Mouse (Mus musculus): Measurements from ENCODE around the gene Tbx10.
"Not testable (repeated sequence)": the region's sequence is repeated elsewhere in the genome, so short reads cannot be mapped to it uniquely, and the experiment has no call there.

Gene Tbx10

DNA sequence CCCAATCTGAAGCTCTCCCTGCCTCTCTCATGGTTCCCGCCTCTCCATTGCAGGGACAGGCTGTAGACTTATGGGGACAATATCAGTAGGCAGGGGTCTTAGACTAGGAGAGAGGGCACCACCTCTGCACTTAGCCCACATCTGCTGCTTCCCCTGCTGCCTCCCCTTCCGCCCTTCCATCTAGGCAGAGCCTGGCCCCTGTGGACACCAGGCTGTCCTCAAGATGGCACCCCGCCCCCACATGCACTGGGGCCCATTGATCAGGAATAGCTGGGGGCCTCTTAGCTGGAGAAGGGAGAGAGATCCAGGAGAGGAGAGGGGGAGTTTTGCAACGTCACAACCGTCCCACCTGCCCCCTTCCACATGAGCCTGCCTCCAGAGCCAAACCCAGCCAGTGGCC lies at the start of gene Tbx10:
Gene Tbx10, plus strand, starts transcription at position 337 of the 400 bp plus-strand sequence.
- no peak for DNase-seq

GRCm38 (mm10) chr19:3942986-3943735 lies 49.4 kb upstream of the Tbx10 start:
- peak in 1 of 2 experiments; percentile 55 for DNase-seq

DNA sequence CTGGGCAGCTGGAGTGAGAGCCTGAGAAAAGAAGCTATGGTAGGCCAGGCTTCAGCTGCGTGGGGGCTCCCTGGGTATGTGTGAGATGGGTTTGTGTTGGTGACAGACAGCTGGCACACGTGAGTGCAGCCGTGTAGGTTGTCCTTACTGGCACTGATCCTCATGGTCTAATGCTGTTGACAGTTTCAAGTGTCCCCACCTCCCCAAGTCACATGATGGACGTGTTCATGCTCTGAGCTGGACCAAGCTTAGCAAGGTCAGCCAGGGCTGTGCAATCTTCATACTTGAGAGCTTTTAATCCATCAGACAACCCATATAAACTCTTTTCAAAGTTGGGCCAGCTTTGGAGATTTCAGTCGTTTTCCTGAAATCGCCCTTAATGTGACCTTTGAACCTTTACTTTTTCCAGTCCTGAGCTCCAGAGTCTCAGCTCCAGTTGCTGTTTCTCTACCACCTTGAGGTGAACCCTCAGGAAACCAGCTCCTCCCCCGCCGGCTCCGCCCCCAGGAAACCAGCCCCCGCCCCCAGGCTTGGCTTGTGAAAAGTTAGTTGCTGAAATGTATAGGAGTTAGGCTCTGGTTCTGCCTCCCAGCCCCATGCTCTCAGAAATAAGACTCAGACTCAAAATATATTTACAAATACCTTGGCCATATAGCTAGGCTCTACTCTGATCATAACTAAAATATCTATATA lies 46.5 kb upstream of the Tbx10 start:
- peak; percentile 45 for DNase-seq

DNA sequence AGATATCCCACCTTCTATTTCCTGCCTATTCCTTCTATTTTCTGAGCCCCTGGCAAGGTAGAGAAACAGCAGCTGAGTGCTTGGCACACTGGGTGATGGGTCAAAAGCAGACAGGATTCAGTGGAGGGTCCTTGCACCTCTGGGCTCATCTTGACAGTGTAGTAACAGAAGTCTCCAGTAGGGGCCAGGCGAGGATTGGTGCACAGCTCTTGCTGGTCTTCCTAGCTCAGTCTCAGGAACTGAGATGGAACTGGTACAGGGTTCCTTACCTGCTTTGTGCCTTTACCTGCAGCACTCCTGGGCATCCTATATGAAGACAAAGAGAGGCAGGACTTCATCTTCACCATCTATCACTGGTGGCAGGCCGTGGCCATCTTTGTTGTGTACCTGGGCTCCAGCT lies 45.8 kb upstream of the Tbx10 start:
- DNase-seq = peak in 1 of 2 experiments; percentile 36

- DNase-seq = no peak
These were observed 44.7 kb upstream of the Tbx10 start for GRCm38 (mm10) chr19:3947813-3948212.

DNA sequence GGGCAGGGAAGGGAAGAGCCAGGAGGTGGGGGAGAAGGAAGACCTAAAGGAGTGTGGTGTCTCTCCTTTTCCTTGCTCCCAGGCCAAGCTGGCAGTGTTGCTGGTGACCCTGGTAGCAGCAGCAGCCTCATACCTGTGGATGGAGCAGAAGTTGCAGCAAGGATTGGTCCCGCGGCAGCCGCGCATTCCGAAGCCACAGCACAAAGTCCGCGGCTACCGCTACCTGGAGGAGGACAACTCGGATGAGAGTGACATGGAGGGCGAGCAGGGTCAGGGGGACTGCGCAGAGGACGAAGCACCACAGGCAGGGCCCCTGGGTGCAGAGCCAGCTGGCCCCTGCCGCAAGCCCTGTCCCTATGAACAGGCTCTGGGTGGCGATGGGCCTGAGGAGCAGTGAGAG lies 44.0 kb upstream of the Tbx10 start:
- no peak for DNase-seq

- no peak for DNase-seq
These were observed 42.2 kb upstream of the Tbx10 start for GRCm38 (mm10) chr19:3950331-3950730.

DNA sequence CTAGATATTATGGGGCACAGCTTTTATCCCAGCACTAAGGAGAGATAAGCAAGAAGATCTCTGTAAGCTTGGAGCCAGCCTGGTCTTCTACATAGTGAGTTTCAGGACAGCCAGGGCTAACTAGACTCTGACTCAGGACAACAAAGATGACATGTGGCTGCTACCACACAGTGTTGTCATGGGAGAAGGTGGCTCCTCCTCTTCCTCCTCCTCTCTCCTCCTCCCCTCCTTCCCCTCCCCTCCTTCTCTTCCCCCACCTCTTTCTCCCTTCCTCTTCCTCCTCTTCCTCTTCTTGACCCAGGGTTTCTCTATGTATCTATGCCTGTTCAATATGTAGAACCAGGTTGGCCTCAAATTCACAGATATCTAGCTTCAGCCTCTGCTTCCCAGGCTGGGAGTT lies 41.1 kb upstream of the Tbx10 start:
- DNase-seq = no peak

GRCm38 (mm10) chr19:3952099-3952498 lies 40.5 kb upstream of the Tbx10 start:
- DNase-seq = no peak

GRCm38 (mm10) chr19:3955033-3955432 lies 37.5 kb upstream of the Tbx10 start:
- no peak for DNase-seq

GRCm38 (mm10) chr19:3955804-3956203 lies 36.7 kb upstream of the Tbx10 start:
- no peak for DNase-seq

- not testable (repeated sequence) for DNase-seq
These were observed 35.1 kb upstream of the Tbx10 start for GRCm38 (mm10) chr19:3957296-3958036.

- DNase-seq = no peak
These were observed 34.1 kb upstream of the Tbx10 start, which contains the start of gene Aldh3b3 for GRCm38 (mm10) chr19:3958470-3958869. Gene Aldh3b3 (plus strand): TSS chr19:3958645.

- DNase-seq = no peak
These were observed 33.5 kb upstream of the Tbx10 start for GRCm38 (mm10) chr19:3959030-3959429.

DNA sequence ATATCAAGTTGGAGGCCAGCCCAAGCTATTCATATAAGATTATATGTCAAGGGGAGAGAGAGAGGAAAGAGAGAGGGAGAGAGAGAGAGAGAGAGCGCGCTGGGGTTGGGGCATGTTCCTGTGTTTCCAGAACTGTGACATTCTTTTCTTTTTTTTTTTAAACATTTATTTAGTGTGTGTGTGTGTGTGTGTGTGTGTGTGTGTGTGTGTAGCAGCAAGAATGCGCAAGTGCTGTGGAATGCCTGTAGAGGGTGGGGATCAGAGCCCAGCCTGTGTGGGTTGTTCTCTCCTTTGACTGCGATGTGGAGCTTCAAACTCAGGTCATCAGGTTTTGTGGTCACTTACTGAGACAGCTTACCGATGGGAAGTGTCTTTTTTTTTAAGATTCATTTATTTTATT lies 32.3 kb upstream of the Tbx10 start:
- DNase-seq = no peak

DNA sequence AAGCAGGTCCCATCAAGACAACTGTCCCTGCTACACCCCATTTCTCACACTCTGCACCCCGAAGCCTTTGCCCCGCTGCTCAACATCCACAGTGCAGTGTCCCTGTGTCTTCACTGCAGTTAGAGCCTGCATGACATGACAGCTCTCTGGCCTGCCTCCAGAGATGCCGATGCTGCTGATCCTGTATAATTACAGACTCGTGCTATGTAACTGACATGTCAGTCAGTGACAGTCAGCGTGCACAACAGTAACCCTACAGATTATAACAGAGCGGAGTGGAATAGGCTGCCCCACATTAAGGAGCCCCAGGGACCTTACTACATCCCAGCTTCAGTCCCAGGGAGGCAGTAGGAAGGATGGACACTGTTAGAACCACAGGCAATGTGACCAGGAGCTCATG lies 30.7 kb upstream of the Tbx10 start:
- not testable (repeated sequence) for DNase-seq

- DNase-seq = no peak
These were observed 30.1 kb upstream of the Tbx10 start for GRCm38 (mm10) chr19:3962469-3962868.

DNA sequence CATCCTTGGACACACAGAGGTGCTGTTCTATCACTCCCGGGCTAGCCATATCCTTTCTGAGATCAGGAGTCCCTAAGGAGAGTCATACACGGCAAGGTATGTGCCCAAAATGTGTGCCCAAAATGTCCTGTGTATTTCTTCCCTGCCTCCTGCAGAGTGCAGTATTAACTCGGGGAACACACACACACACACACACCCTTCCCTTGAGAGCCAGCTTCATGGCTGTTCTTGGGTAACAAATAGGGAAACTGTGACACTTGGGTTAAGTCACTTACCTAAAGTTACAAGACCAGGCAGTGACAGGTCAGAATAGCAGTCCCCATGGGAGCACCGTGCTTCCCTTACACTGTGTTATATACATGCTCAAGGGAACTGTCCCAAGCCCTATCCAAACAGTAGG lies 28.5 kb upstream of the Tbx10 start:
- no peak for DNase-seq

- no peak for DNase-seq
These were observed 26.0 kb upstream of the Tbx10 start for GRCm38 (mm10) chr19:3966330-3967075.

DNA sequence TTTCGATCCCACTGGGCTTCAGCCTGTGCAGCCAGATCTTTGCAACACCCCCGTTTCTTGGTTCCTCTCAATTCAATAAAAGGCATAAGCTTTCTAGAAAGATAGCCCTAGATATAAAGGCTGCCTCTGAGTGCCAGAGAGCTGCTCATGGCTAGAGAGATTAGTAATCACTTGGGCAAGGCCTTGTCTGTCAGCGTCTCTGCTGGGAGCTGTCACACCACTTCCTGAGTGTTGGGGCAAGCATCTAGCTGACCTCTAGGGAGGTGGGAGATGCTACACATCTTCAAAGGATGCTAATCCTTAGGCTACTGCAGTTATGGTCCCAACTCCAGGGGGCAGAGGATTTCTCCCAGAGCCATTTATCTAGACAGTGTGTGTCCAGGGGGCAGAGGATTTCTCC lies 25.3 kb upstream of the Tbx10 start:
- DNase-seq = no peak

DNA sequence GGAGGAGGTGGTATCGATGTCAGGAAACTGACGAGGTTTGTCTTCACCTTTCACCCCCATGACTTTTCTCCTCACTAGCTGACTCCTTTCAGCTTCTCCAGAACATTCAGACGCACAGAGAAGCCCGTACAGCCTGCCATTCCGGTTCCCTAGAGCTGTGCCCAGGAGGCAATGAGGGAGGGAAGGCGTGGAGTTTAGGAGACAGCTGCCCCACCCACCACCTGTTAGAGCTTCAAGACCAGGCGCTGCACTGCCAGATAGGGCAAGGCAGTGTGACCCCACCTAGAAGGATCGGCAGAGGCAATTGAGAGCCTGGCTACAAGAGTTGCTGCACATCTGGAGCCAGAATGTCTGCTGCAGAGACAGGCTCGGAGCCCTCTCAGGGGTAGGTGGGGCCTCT lies 20.3 kb upstream of the Tbx10 start, which contains the start of gene Aldh3b2:
Gene Aldh3b2, plus strand, starts transcription at position 100 of the 400 bp plus-strand sequence.
- no peak for DNase-seq

- DNase-seq = not testable (repeated sequence)
These were observed 17.9 kb upstream of the Tbx10 start for GRCm38 (mm10) chr19:3974608-3975007.

DNA sequence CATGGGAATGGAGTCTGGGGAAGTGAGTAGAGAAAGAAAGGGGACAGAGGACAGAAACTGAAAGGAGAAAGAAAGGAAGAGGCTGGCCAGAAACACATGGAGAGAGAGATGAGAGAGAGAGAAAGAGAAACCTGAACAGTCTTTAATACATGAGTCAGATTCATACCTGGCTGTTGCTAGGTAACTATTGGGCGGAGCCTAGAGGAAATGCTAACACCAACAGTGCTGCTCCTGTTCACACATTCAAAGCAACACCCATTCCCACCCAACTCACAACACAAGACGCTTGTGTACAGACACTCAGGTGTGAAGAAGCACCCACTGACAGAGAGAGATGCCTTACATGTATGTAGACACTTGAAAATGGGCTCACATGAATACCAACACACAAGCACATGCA lies 16.7 kb upstream of the Tbx10 start:
- no peak for DNase-seq

Measured in thymus, adult 18-20 months (tissue).